Mouse (Mus musculus): ENCODE results near the gene Adam6a.
"Not testable (repeated sequence)": the region's sequence is repeated elsewhere in the genome, so short reads cannot be mapped to it uniquely, and the experiment has no call there.

Adam6a gene

GRCm38 (mm10) chr12:113543608-113544007 is at the start of gene Adam6a:
Gene Adam6a, plus strand, starts transcription at chr12:113543908.
- DNase-seq (ENCODE audit: low read depth, low spot score): not testable (repeated sequence)

GRCm38 (mm10) chr12:113525901-113526300 is 17.8 kb upstream of the Adam6a start:
- DNase-seq (ENCODE audit: low read depth, low spot score): no peak

- DNase-seq (ENCODE audit: low read depth, low spot score): no peak
Measured at GRCm38 (mm10) chr12:113578241-113578640, 34.5 kb downstream of the Adam6a start.

GRCm38 (mm10) chr12:113588001-113588400 is 44.3 kb downstream of the Adam6a start:
- DNase-seq (ENCODE audit: low read depth, low spot score): no peak

All from retina, postnatal 7 days (tissue).